Mouse (Mus musculus) B cell, adult 2 months (primary cell): ENCODE data around the gene Jkamp.

Source experiments
- DNase-seq, 2 experiments: peaks; one replicate each; pipeline ENCODE4 v3.0.0; 2022

The Jkamp gene

GRCm38 (mm10) chr12:72089802-72090201 is 4.4 kb downstream of the Jkamp start:
- no peak for DNase-seq

- no peak for DNase-seq
Observed at GRCm38 (mm10) chr12:72096966-72097365, 11.6 kb downstream of the Jkamp start.

GRCm38 (mm10) chr12:72102776-72103175 is 17.4 kb downstream of the Jkamp start:
- no peak for DNase-seq

GRCm38 (mm10) chr12:72104027-72104426 is 18.6 kb downstream of the Jkamp start:
- DNase-seq, result no peak

GRCm38 (mm10) chr12:72104525-72105281 is 19.3 kb downstream of the Jkamp start:
- peak; percentile 52 to 60 for DNase-seq

GRCm38 (mm10) chr12:72115126-72115525 is 29.7 kb downstream of the Jkamp start:
- no peak for DNase-seq

- DNase-seq, result no peak
Observed at GRCm38 (mm10) chr12:72115686-72116345, 30.4 kb downstream of the Jkamp start.

GRCm38 (mm10) chr12:72129203-72129602 is 43.8 kb downstream of the Jkamp start:
- DNase-seq, result no peak

GRCm38 (mm10) chr12:72150786-72151185 is 65.4 kb downstream of the Jkamp start:
- no peak for DNase-seq
